Mouse (Mus musculus) lung, adult 2 months (tissue): Measurements from ENCODE around the gene Ift43.

Source experiments
- CTCF ChIP-seq: fragments of 200-500 bp; IDR thresholded peaks from 2 replicates; pipeline ENCODE4 v1.5.1; 2011; ENCODE audit warnings: mild to moderate bottlenecking, low read length, control low read depth; ENCODE audit not compliant: insufficient read depth
- POLR2A ChIP-seq: fragments of 200-500 bp; IDR thresholded peaks from 2 replicates; pipeline ENCODE4 v1.6.1; 2011; ENCODE audit warnings: low read depth, mild to moderate bottlenecking, control low read depth, low read length, borderline replicate concordance; ENCODE audit errors: extremely low read depth

DNA sequence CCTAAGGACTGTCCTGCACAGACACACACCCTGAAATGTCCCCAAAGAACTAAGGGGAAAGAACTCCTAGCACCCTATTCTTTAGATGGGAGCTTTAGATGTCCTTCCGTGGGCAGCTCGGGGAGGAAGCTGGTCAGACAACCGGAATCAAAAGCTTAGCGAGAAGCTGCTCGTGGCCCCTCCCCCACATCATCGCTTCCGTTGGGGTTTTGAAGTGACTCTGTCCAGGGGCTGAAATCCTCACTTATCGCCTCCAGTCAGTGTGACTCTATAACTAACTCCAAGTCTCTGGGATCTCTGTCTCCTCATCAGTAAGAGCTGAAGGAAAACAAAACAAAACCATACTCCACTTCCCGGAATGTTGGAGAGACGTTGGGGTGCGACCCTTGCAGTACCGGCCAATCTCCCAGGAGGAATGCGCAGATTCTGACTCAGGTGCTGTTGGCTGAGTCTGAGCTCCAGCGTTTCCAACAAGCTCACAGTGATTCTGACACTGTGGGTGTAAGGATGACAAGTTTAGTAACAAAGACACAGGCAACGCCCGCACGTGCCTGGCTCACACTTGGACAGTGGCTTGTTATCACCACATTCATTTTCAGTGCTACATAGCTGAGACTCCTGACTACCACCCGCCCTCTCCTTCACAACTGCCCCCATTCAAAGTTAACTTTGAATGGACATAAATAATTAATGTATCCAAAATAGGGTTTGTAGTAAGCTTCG is 107.4 kb downstream of the Ift43 start:
- no peak for TF ChIP-seq POLR2A
- TF ChIP-seq CTCF = no peak
